Mouse (Mus musculus): ENCODE results near the gene Gm31571.
"Not testable (repeated sequence)": the region's sequence is repeated elsewhere in the genome, so short reads cannot be mapped to it uniquely, and the experiment has no call there.

The Gm31571 gene

GRCm38 (mm10) chrY:22051253-22051652, at the start of gene Gm31571:
Gene Gm31571, minus strand, starts transcription at chrY:22051353.
- DNase-seq (ENCODE audit: low spot score in 2 of 2): not testable (repeated sequence)
